Mouse (Mus musculus) right cerebral cortex, adult 18-20 months (tissue): ENCODE data around the gene Gm9803.

Experiments used
- DNase-seq: peaks from one replicate; pipeline ENCODE4 v3.0.0; 2022; ENCODE audit warnings: mixed read lengths

The Gm9803 gene

DNA sequence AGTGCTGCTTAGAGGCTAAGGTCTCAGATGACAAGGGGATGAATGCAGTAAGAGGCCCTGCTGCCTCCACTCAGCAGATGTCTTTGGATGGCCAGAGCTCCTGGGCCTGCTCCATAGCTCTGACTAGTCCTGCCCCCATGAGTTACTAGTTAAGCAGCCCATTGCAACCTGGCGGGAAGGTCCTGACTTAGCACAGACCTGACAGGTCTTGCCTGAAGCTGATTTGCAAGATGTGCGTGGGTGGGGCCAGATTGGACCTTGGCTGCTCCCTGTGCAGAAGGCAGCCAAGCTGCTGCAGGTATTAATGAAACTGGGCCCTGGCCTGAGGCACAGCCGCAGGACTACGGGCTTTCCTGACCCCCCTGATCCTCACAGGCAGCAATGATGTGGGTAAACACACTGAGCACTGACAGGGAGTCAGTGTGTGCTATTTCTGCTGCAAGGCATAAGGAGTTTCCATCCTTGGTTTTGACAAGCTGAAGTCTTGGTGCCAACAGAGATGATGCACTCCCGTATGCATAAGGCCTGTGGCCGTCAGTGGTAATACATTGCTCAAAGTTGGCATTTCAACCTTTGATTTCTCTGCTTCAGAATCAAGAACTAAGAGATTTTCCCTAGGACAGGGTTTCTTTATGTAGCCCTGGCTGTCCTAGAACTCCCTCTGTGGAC lies 6.8 kb upstream of the Gm9803 start:
- no peak for DNase-seq

GRCm38 (mm10) chr10:43517836-43518235 lies 6.0 kb upstream of the Gm9803 start:
- DNase-seq = no peak

GRCm38 (mm10) chr10:43518368-43518767 lies 5.5 kb upstream of the Gm9803 start:
- DNase-seq = no peak

GRCm38 (mm10) chr10:43519977-43520376 lies 3.9 kb upstream of the Gm9803 start:
- no peak for DNase-seq

DNA sequence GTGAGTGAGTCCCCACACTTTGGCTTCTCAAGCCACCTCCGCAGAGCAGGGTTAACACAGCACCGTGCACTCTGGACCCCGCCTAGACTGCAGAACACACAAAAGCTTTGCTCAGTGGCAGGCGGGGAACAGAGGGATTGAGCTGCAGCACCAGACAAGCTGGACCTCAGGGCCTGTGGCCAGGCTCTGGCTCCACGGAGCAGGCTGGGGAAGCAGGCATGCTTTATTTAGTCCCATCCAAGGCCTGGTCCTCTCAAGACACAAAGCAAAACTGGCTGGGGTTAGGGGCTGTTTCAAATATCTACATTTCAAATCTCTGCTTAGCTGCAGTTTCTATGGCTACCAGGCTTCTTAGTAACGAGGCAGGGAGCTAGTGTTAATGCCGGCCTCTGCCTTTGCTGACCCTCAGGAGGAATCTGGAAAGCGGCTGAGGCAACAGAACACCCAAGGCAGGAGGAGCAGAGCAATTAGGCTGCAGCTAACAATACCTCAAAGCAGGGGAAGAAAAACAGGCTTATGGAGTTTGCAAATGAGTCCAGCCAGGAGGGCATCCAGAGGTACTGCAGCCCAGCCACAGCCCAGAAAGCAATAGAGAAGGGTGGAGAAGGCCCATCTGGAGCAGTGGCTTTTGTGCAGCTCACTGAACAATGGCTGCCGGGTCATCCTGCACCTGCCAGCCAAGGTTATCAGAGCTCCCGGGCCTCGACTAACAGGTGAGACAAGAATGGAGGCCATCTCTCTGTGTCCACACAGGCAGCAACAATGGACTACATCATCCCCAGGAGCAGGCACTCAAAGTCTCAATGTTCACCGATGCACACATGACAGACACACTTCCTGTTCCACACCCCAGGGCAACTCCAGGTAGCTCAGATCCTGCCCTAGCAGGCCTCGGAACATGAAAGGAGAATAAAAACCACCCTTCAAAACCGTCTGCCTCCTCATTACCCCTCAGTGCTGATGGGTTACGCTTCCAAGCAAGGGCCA lies 3.7 kb downstream of the Gm9803 start:
- peak; percentile 13 for DNase-seq

- DNase-seq = no peak
These were observed 10.5 kb downstream of the Gm9803 start for GRCm38 (mm10) chr10:43534382-43534781.

- no peak for DNase-seq
These were observed 13.8 kb downstream of the Gm9803 start for GRCm38 (mm10) chr10:43537652-43538051.

- no peak for DNase-seq
These were observed 14.9 kb downstream of the Gm9803 start for GRCm38 (mm10) chr10:43538831-43539230.

GRCm38 (mm10) chr10:43539746-43540310 lies 15.9 kb downstream of the Gm9803 start:
- no peak for DNase-seq

DNA sequence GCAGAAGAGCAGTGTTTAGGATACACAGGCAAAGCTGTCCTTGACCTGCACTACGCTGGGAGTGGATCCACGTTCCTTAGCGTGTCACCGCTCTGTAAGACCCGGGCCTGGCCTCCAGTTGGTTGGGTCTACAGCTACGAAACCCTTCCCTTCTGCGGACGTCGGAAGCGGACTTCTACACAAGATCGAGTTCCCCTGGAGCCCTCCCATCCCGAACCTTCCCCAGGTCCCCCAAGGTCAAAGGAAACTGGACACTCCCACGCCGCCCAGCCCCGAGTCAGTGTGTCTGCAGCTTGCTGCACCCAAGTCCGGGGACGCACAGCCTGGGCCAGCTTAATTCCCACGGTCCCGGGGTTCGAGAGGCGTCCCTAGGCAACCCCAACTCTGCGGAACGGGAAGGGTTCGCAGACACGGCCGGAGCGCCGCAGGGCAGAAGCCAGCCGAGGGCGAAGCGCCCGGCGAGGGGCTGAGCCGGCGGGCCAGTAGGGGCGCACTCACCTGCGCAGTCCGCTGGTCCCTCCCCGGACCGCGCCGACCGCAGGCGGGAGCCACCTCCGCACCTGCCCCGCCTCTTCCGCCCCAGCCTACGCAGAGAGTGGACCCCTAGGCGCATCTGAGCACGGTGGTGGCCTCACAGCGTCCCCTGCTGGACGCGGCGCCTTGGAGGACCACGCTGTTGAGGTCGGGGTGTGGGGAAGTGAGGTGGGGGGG lies 16.7 kb downstream of the Gm9803 start, which contains the start of gene 1700021F05Rik:
Gene 1700021F05Rik (minus strand): TSS at position 553 of the 711 bp plus-strand sequence.
- peak; percentile 95 for DNase-seq

DNA sequence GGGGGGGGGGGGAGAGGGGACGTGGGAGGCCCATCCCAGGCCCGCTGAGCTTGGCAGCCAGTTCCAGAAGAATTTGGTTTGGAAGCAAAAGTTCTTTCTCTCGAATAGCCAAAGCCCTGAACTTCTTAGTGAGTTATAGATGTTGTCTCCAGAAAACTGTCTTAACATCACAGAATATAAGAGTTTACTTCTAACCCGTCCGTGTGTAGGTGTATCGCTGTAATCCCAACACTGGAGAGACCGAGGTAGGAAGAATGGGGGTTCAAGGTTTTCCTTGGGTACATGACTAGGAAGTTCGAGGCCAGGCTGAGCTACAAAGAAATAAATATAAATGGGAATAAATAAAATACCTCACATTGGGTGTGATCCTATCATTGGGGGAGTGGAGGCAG lies 17.3 kb downstream of the Gm9803 start:
- DNase-seq = no peak

- DNase-seq = no peak
These were observed 25.5 kb downstream of the Gm9803 start for GRCm38 (mm10) chr10:43549411-43549810.

DNA sequence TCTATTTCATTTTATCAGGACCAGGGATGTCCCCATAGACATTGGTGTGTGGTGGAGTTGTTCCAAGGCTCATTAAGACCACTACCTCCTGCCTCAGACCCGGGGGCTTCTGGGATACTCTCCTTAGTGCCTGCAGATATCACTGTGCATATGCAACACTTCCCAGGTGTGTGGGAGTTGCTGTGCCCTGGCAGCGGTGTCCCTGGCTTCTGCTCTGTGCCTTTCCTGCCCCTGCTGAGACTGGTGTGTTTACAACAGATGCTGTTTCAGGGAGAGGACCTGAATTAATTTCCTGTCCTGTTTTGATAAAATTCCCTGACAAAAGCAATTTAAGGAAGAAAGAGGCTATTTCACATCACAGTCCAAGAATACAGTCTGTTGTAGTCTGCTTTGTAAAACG lies 27.0 kb downstream of the Gm9803 start:
- DNase-seq = no peak

DNA sequence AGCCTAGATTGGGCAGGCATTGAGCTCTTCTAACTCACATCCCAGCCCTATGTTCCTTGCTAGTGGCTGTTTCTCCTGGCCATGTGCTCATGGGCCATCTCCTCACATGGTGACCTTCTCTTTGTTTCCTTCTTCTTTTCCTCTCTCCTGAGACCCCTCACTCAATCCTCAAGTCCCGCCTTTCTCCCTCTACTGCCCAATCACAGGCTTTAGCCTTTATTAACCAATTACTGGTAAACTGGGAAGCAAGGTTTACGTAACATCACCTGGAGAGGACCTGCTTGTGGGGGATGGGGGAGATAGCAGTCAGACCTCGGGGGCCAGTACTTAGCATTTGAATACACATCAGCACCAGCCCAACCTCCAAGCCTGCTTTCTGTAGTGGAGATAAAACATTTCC lies 27.5 kb downstream of the Gm9803 start:
- DNase-seq = no peak

GRCm38 (mm10) chr10:43557630-43558165 lies 33.8 kb downstream of the Gm9803 start:
- DNase-seq = no peak

DNA sequence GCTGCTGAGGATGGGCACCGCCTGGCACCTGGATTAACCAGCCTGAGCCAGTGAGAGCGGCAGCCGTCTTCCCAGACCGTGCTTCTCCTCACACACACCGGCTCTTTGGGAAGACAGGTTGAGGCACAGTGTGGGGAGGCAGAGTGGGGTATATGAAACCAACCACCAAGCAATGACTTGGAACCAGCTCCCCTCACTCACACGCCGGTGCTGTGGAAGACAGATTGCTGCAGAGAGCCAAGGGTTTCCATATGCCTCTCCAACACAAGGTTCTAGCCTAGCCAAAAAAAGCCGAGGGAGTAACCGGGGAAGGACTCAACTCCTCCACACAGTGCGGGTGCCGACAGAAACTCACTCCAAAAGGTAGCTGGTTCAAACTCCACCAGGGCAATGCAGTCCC lies 35.4 kb downstream of the Gm9803 start:
- no peak for DNase-seq

GRCm38 (mm10) chr10:43560765-43561164 lies 36.9 kb downstream of the Gm9803 start:
- no peak for DNase-seq

DNA sequence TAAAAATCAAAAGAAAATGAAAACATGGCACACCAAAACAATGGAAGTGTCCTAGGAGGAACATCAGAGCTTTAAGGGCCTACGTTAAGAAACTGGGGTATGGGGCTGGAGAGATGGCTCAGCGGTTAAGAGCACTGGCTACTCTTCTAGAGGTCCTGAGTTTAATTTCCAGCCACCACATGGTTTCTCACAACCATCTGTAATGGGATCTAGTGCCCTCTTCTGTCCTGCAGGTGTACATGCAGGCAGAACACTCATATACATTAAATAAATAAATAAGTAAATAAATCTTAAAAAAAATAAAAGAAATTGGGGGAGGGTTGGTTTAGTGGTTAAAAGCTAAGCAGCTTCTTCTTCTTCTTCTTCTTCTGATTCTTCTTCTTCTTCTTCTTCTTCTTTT lies 37.4 kb downstream of the Gm9803 start:
- no peak for DNase-seq
